ENCODE assay signal across 17 mouse cellular contexts in the genomic region with DNA sequence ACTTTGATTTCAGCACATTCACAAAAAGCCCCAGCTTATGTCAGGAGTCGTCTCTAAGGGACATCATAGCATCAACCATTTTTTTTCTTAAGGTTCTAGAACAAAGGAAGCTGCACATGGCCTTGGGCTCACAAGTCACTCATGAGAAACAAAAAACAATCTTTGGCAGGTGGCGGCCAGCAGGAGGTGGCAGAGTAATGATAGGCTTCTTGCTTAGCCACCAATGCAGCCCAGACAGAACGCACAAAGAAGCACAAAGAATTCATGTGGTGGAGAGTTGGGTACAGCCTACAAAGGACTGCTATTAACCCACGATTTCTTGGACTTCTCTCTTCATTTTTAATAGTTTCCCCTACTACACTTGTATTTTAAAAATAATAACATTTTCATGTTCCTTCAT. TPM values are rescaled to one million over a fixed set of nuclear protein-coding genes. Genes with fewer than 3 reads are reported as not detected.
DNase-seq lines count a peak whose midpoint lies in the region; ATAC-seq and TF ChIP-seq lines count a peak whose summit lies in the region.
"Had no signal": no experiment of that assay in that cellular context is flagged by ENCODE, and none has a peak within 500 bp of the region (broad histone marks: within the 10 kb centered on the region; RNA-seq: fewer than 3 reads in every experiment).

No protein-coding gene starts in this region.

- 74% methylated on average over 4 of the region's 4 CpGs for WGBS in forebrain, embryonic 11.5 days
- WGBS in forebrain, embryonic 10.5 days, result 74% methylated on average over 4 of the region's 4 CpGs
- 83% methylated on average over 4 of the region's 4 CpGs for WGBS in liver, postnatal 0 days (ENCODE audit: insufficient replicate concordance)

- no peak overlapping the region for H3K27ac ChIP-seq in forebrain, embryonic 11.5 days (ENCODE audit: low read depth, low read length)
- H3K27ac ChIP-seq in forebrain, embryonic 10.5 days, result no peak overlapping the region
- no peak overlapping the region for H3K27ac ChIP-seq in layer of hippocampus, adult 2 months
- no peak overlapping the region for H3K27ac ChIP-seq in liver, postnatal 0 days (ENCODE audit: low read depth)
- H3K27ac ChIP-seq: embryonic facial prominence, embryonic 13.5 days; heart, embryonic 15.5 days; liver, embryonic 13.5 days; neural tube, embryonic 13.5 days had no signal

- no peaks in the 10 kb centered on the region for H3K4me1 ChIP-seq in forebrain, embryonic 11.5 days (replicated peaks; ENCODE audit: control insufficient read depth, insufficient read depth, low read length)
- no peaks in the 10 kb centered on the region for H3K4me1 ChIP-seq in forebrain, embryonic 10.5 days
- H3K4me1 ChIP-seq in liver, postnatal 0 days (ENCODE audit: insufficient read depth), result no peaks in the 10 kb centered on the region
- H3K4me1 ChIP-seq: embryonic facial prominence, embryonic 13.5 days; heart, embryonic 15.5 days; neural tube, embryonic 13.5 days had no signal

- H3K4me3 ChIP-seq in forebrain, embryonic 11.5 days (ENCODE audit: low read depth, low read length), result no peak overlapping the region
- no peak overlapping the region for H3K4me3 ChIP-seq in forebrain, embryonic 10.5 days
- no peak overlapping the region for H3K4me3 ChIP-seq in layer of hippocampus, adult 2 months
- no peak overlapping the region for H3K4me3 ChIP-seq in liver, postnatal 0 days (ENCODE audit: low read depth, low read length)
- H3K4me3 ChIP-seq: embryonic facial prominence, embryonic 13.5 days; heart, embryonic 15.5 days; liver, embryonic 13.5 days; neural tube, embryonic 13.5 days had no signal

- no peak overlapping the region for H3K9ac ChIP-seq in forebrain, embryonic 11.5 days (ENCODE audit: low read length)
- H3K9ac ChIP-seq in liver, postnatal 0 days (replicated peaks), result no peak overlapping the region
- H3K9ac ChIP-seq: embryonic facial prominence, embryonic 13.5 days; heart, embryonic 15.5 days; liver, embryonic 13.5 days; neural tube, embryonic 13.5 days had no signal

- ATAC-seq in forebrain, embryonic 11.5 days (replicated peaks; ENCODE audit: low FRiP score), result peak; percentile 39; the same call in 1 of the 2 replicates
- no peak for ATAC-seq in liver, postnatal 0 days
- ATAC-seq in frontal cortex, adult (ENCODE audit: low TSS enrichment), result no peak
- ATAC-seq: Patski had no signal

- DNase-seq in forebrain, embryonic 11.5 days (ENCODE audit: low spot score), result peak; percentile 18
- no peak for DNase-seq in forebrain, embryonic 10.5 days (ENCODE audit: extremely low spot score, low spot score)
- peak in 1 of 2 experiments; percentile 4 for DNase-seq in layer of hippocampus, adult 2 months (ENCODE audit: low spot score in 2 of 2)
- no peak for DNase-seq in layer of hippocampus, adult 18-20 months (ENCODE audit: low spot score in 2 of 2)
- DNase-seq in brain, embryonic 14.5 days (ENCODE audit: low read depth), result peak; percentile 62
- DNase-seq in cerebellum, postnatal 25 days, result peak; percentile 34 to 63
- no peak for DNase-seq in liver, postnatal 0 days
- DNase-seq: kidney, adult 11 months; kidney, postnatal 14 days; liver, embryonic 13.5 days; lung, postnatal 14 days; right cerebral cortex, adult 18-20 months had no signal

- no peaks in the 10 kb centered on the region for H3K36me3 ChIP-seq in forebrain, embryonic 11.5 days (ENCODE audit: control insufficient read depth, insufficient read depth, low read length)
- H3K36me3 ChIP-seq in forebrain, embryonic 10.5 days (replicated peaks), result peaks cover 67% of the 10 kb centered on the region
- H3K36me3 ChIP-seq in liver, postnatal 0 days (replicated peaks; ENCODE audit: insufficient read depth, low read length), result no peaks in the 10 kb centered on the region

- no peaks in the 10 kb centered on the region for H3K27me3 ChIP-seq in forebrain, embryonic 11.5 days (ENCODE audit: control insufficient read depth, insufficient read depth, low read length)
- H3K27me3 ChIP-seq in forebrain, embryonic 10.5 days (ENCODE audit: poor library complexity, severe bottlenecking), result no peaks in the 10 kb centered on the region
- no peaks in the 10 kb centered on the region for H3K27me3 ChIP-seq in liver, postnatal 0 days (ENCODE audit: insufficient read depth, low read length)
- H3K27me3 ChIP-seq: embryonic facial prominence, embryonic 13.5 days; heart, embryonic 15.5 days; liver, embryonic 13.5 days; neural tube, embryonic 13.5 days; Patski had no signal

- TF ChIP-seq POLR2A in brain, embryonic 14.5 days (IDR thresholded peaks at IDR 0.05; ENCODE audit: borderline replicate concordance, extremely low read depth, insufficient read depth, insufficient read length, poor library complexity, severe bottlenecking), result no peak

- no peak overlapping the region for H3K4me2 ChIP-seq in forebrain, embryonic 11.5 days (ENCODE audit: low read depth, low read length, severe bottlenecking)
- no peak overlapping the region for H3K4me2 ChIP-seq in liver, postnatal 0 days (ENCODE audit: low read depth, low read length)
- H3K4me2 ChIP-seq: embryonic facial prominence, embryonic 13.5 days; heart, embryonic 15.5 days; liver, embryonic 13.5 days; neural tube, embryonic 13.5 days had no signal

- peak; percentile 45 for TF ChIP-seq CTCF in layer of hippocampus, adult 2 months (conservative IDR thresholded peaks at IDR 0.05)
- TF ChIP-seq CTCF in brain, embryonic 14.5 days (IDR thresholded peaks at IDR 0.05; ENCODE audit: borderline replicate concordance, extremely low read depth, insufficient read depth, insufficient read length), result no peak
- no peak for TF ChIP-seq CTCF in liver, postnatal 0 days (IDR thresholded peaks at IDR 0.05; ENCODE audit: low read depth)

- no peak for TF ChIP-seq EP300 in liver, postnatal 0 days (IDR thresholded peaks at IDR 0.05; ENCODE audit: low read depth)

- no peaks in the 10 kb centered on the region for H3K9me3 ChIP-seq in forebrain, embryonic 11.5 days (ENCODE audit: control insufficient read depth, low read length)
- H3K9me3 ChIP-seq in forebrain, embryonic 10.5 days, result 0 out of 2 replicates have a peak, but pooled peaks cover 2% of the 10 kb centered on the region
- H3K9me3 ChIP-seq in liver, postnatal 0 days (ENCODE audit: low read length), result no peaks in the 10 kb centered on the region
- H3K9me3 ChIP-seq: embryonic facial prominence, embryonic 13.5 days; heart, embryonic 15.5 days; liver, embryonic 13.5 days; neural tube, embryonic 13.5 days had no signal

RNA-seq across cellular contexts. Expression of gene Cdk5rap2, which starts 32.9 kb away (rescaled TPM):
- 25.6 and 26.1 TPM in 2 replicates for polyA plus RNA-seq in forebrain, embryonic 11.5 days (2014; fragmentation: Nextera tagmentation; extraction: Ambion mirVana)
- polyA plus RNA-seq in forebrain, embryonic 10.5 days (2016; fragmentation: Nextera tagmentation; extraction: Ambion mirVana), result 25.1 and 25.6 TPM in 2 replicates
- 10 to 100 TPM; 11.8 to 13.9 TPM for total RNA-seq in layer of hippocampus, adult 2 months (2021)
- total RNA-seq in layer of hippocampus, adult 18-20 months (2021), result 10 to 100 TPM; 10.5 to 12.4 TPM
- polyA plus RNA-seq in brain, embryonic 14.5 days (2012; rRNA removed), result 16.1 and 16.2 TPM in 2 replicates
- polyA plus RNA-seq in liver, postnatal 0 days (2015; fragmentation: Nextera tagmentation; extraction: Ambion mirVana), result 3.3 and 3.4 TPM in 2 replicates

Comparison
In these comparisons a context has a peak if more than half of its experiments do, and no peak if none do; other contexts are left out.
1. DNase-seq: peak in forebrain, embryonic 11.5 days (single experiment), brain, embryonic 14.5 days (single experiment) and cerebellum, postnatal 25 days (2 of 2); none in forebrain, embryonic 10.5 days (single experiment), layer of hippocampus, adult 18-20 months (0 of 2) and liver, postnatal 0 days (single experiment).